Mouse (Mus musculus) right cerebral cortex, postnatal 4 days (tissue): ENCODE data around the gene Olfr310.

Experiments used
- DNase-seq: peaks from one replicate; pipeline ENCODE4 v3.0.0-alpha.2; 2022

The Olfr310 gene

DNA sequence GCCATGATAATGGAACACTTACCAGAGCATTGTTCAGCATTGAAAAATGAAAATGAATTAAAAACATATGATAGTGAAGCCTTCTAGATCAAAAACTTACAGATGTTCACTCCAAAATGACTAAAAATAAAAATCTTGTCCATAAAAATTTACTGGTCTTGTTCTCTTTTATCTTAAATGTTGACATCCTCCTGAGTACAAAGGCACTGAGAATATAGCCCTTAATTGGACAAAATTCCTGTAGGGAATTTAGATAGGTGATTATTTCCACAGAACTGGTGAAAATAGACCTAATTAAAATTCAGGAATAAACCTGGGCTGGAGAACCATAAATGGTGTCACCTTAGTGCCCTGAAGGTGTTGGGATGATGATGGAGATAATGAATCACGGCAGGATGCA lies at the start of gene Olfr310:
Gene Olfr310 (minus strand): TSS at position 101 of the 400 bp plus-strand sequence.
- DNase-seq, result no peak

DNA sequence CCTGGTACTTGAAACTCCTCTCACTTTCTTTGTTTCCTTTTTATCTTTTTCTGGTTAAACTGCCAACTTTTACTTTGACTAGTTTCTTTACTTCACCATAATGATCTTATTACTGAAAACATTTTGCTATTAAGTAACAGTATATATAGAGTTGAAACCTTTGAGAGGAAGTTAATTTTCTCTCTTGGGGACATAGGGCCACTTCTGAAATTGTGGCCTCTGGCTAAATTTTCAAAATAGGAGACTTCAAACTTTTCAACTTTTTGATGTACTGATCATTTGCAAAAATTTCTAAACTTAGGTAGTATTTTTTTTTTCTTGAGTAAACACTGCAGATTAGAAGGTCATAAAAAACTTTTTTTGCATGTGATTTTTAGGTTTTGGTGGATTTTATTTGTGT lies 48.6 kb upstream of the Olfr310 start, which contains the start of gene Olfr308:
Gene Olfr308 (minus strand): TSS at position 101 of the 400 bp plus-strand sequence.
- no peak for DNase-seq

DNA sequence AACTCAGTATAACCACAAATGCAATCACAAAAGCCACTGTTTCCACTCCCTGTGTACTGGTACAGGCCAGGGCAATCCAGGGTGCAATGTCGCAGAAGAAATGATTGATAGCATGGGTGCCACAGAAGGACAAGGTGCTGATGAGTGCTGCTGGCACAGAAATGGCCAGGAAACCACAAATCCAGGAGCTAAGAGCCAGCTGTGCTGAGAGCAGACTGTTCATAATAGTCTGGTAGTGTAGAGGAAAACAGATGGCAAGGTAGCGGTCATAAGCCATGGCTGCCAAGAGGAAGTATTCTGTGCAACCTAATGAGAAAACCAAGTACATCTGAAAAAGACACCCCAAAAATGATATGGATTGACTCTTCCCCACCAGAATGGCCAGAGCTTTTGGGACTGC lies 44.4 kb upstream of the Olfr310 start:
- DNase-seq, result no peak

DNA sequence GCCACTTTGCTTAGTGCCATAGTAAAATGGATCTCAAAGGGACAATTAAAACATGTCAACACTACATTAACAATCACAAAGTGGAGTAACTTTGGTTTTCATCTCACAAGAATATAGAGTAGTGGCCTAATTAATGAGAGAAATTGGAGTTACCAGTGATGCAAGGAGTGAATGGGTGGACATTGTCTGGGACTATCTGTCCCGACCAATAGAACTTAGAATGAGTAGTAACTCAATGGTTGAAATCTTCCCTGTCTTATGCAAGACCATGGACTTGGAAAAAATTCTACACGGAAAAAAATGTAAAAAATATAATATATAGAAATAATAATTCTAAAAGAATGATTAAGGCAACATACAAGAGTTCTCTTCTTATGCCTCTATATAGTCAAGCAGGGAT lies 36.6 kb upstream of the Olfr310 start, which contains the start of gene Olfr309:
Gene Olfr309 (minus strand): TSS at position 101 of the 400 bp plus-strand sequence.
- DNase-seq, result no peak

DNA sequence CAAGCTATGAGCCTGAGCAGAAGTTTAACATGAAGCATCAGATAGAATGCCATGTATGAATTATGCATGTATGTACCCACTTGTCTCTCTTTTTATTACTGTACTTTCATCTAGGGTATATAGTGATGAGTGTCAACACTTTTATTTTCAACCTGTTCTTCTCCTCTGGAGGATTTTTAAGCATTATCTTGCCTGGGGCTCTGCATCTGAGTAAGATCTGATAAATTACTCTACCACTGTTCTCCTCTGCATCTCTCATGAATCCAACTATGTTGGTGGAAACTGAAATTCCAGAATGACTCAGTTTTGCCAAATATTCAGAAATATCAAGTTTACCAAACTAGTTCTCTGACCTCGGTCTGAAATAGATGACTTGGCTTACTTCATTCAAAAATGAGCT lies 30.8 kb downstream of the Olfr310 start, which contains the start of gene Vmn2r76:
Gene Vmn2r76 (minus strand): TSS at position 101 of the 400 bp plus-strand sequence.
- no peak for DNase-seq
